Mouse (Mus musculus) liver, embryonic 11.5 days (tissue): ENCODE measurements around the gene Ccdc149. TPM values are rescaled to one million over a fixed set of nuclear protein-coding genes. Genes with fewer than 3 reads are reported as not detected.

Experiments used
- ATAC-seq: fragments of 200-750 bp; cut with Nextera tagmentation; replicated peaks from 2 replicates; pipeline ENCODE4 v1.8.0; 2017; ENCODE audit warnings: moderate number of reproducible peaks, mild to moderate bottlenecking, moderate TSS enrichment, moderate library complexity; ENCODE audit not compliant: low FRiP score
- DNase-seq: peaks from one replicate; pipeline ENCODE4 v3.0.0-alpha.2; 2017; ENCODE audit warnings: low spot score
- H3K27ac ChIP-seq: fragments of 300-500 bp; sonication (generic); 2 replicates; pipeline ENCODE4 v1.5.1; 2014; ENCODE audit warnings: mild to moderate bottlenecking, low read depth, low read length, control low read depth
- H3K27me3 ChIP-seq: fragments of 300-500 bp; sonication (generic); replicated peaks from 2 replicates; pipeline ENCODE4 v1.6.1; 2014; ENCODE audit warnings: low read length, mixed read lengths; ENCODE audit not compliant: control insufficient read depth, insufficient read depth
- H3K36me3 ChIP-seq: fragments of 300-500 bp; sonication (generic); 2 replicates; pipeline ENCODE4 v1.6.1; 2014; ENCODE audit warnings: mild to moderate bottlenecking, low read length, moderate library complexity, mixed read lengths; ENCODE audit not compliant: control insufficient read depth, insufficient read depth
- H3K4me1 ChIP-seq: fragments of 300-500 bp; sonication (generic); replicated peaks from 2 replicates; pipeline ENCODE4 v1.6.1; 2014; ENCODE audit warnings: low read length, mixed read lengths; ENCODE audit not compliant: control insufficient read depth, insufficient read depth
- H3K4me2 ChIP-seq: fragments of 300-500 bp; sonication (generic); 2 replicates; pipeline ENCODE4 v1.6.1; 2014; ENCODE audit warnings: mild to moderate bottlenecking, control low read depth, moderate library complexity
- H3K4me3 ChIP-seq: fragments of 300-500 bp; sonication (generic); 2 replicates; pipeline ENCODE4 v1.5.1; 2014; ENCODE audit warnings: low read depth, low read length, control low read depth
- H3K9ac ChIP-seq: fragments of 300-500 bp; sonication (generic); 2 replicates; pipeline ENCODE4 v1.6.1; 2014; ENCODE audit warnings: low read depth, low read length, control low read depth
- H3K9me3 ChIP-seq: fragments of 300-500 bp; sonication (generic); 2 replicates; pipeline ENCODE4 v1.6.1; 2016; ENCODE audit warnings: low read length, inconsistent platforms, mixed read lengths; ENCODE audit not compliant: control insufficient read depth
- WGBS: fragments of 180-500 bp; shearing (Covaris S2); extraction: QIAGEN DNeasy Blood & Tissue Kit; methylation state at CpG from one replicate; pipeline ENCODE4 v1.1.7; 2014; 5-methylcytosine and 5-hydroxymethylcytosine counted together
- polyA plus RNA-seq: library from polyadenylated mRNA; unstranded; fragments of >200 nt; fragmentation: Nextera tagmentation; extraction: Ambion mirVana; gene quantifications from 2 replicates; pipeline ENCODE4 v1.2.1, GENCODE M21; 2014

Ccdc149 gene
- polyA plus RNA-seq, 1 experiment from 2014 or later: 1.1 TPM

GRCm38 (mm10) chr5:52408668-52409315 is 62.5 kb downstream of the Ccdc149 start:
- Histone ChIP-seq H3K36me3 (no peaks in the 10 kb centered on the region), H3K9ac (no peak overlapping the region), H3K4me2 (no peak overlapping the region), H3K4me1 (no peaks in the 10 kb centered on the region), H3K9me3 (no peaks in the 10 kb centered on the region), H3K27ac (no peak overlapping the region), H3K4me3 (no peak overlapping the region), H3K27me3 (no peaks in the 10 kb centered on the region)
- WGBS: 72% methylated on average over 7 of the region's 7 CpGs
- no peak for ATAC-seq
- DNase-seq: no peak

DNA sequence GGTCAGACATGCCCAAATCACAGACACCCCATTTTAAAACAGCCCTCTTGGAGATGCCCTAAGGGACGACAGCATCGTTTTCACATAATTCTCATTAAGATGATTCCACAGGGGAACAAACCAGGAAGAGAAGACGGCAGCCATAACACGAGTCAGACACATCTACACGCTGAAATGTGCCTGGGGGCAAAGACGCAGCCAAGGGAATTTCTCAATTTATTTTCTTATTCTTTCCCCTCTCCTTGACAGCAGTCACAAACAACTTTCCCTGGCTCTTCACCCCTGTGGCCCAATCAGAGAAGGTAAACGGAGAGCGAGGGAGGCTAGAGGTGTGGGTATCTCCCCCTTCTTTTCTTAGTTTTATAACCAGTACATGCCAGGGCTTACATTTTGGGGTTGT is 66.9 kb downstream of the Ccdc149 start:
- Histone ChIP-seq H3K36me3 (no peaks in the 10 kb centered on the region), H3K27ac (no peak overlapping the region), H3K9me3 (no peaks in the 10 kb centered on the region; the same call in 1 of the 2 replicates), H3K4me2 (no peak overlapping the region), H3K9ac (no peak overlapping the region), H3K4me3 (no peak overlapping the region), H3K27me3 (no peaks in the 10 kb centered on the region), H3K4me1 (no peaks in the 10 kb centered on the region)
- no peak for ATAC-seq
- no peak for DNase-seq
- WGBS: 89% methylated on average over 8 of the region's 8 CpGs

- WGBS: 80% methylated on average over 4 of the region's 4 CpGs
These were observed 77.6 kb downstream of the Ccdc149 start for GRCm38 (mm10) chr5:52393756-52394155.

GRCm38 (mm10) chr5:52391471-52391870 is 79.8 kb downstream of the Ccdc149 start:
- H3K9me3 ChIP-seq: no peaks in the 10 kb centered on the region
- no peak for ATAC-seq
- no peak overlapping the region for H3K4me2 ChIP-seq
- no peak overlapping the region for H3K9ac ChIP-seq
- H3K36me3 ChIP-seq: no peaks in the 10 kb centered on the region
- 90% methylated on average over 16 of the region's 16 CpGs for WGBS
- no peaks in the 10 kb centered on the region for H3K27me3 ChIP-seq
- no peak overlapping the region for H3K27ac ChIP-seq
- no peak for DNase-seq
- H3K4me1 ChIP-seq: no peaks in the 10 kb centered on the region
- H3K4me3 ChIP-seq: no peak overlapping the region

More at GRCm38 (mm10) chr5:52393756-52394155, 77.6 kb downstream of the Ccdc149 start:
- Histone ChIP-seq H3K27me3 (no peaks in the 10 kb centered on the region), H3K4me3 (no peak overlapping the region), H3K4me1 (no peaks in the 10 kb centered on the region), H3K27ac (no peak overlapping the region), H3K4me2 (no peak overlapping the region), H3K36me3 (no peaks in the 10 kb centered on the region), H3K9ac (no peak overlapping the region), H3K9me3 (no peaks in the 10 kb centered on the region)
- DNase-seq (no peak), ATAC-seq (no peak)

GRCm38 (mm10) chr5:52390381-52390780 is 80.9 kb downstream of the Ccdc149 start:
- H3K36me3 ChIP-seq: no peaks in the 10 kb centered on the region
- H3K4me1 ChIP-seq: no peaks in the 10 kb centered on the region
- no peak for ATAC-seq
- no peak for DNase-seq
- 86% methylated on average over 6 of the region's 6 CpGs for WGBS
- no peaks in the 10 kb centered on the region for H3K27me3 ChIP-seq
- no peak overlapping the region for H3K9ac ChIP-seq
- H3K4me3 ChIP-seq: no peak overlapping the region
- H3K9me3 ChIP-seq: no peaks in the 10 kb centered on the region
- no peak overlapping the region for H3K4me2 ChIP-seq
- no peak overlapping the region for H3K27ac ChIP-seq

DNA sequence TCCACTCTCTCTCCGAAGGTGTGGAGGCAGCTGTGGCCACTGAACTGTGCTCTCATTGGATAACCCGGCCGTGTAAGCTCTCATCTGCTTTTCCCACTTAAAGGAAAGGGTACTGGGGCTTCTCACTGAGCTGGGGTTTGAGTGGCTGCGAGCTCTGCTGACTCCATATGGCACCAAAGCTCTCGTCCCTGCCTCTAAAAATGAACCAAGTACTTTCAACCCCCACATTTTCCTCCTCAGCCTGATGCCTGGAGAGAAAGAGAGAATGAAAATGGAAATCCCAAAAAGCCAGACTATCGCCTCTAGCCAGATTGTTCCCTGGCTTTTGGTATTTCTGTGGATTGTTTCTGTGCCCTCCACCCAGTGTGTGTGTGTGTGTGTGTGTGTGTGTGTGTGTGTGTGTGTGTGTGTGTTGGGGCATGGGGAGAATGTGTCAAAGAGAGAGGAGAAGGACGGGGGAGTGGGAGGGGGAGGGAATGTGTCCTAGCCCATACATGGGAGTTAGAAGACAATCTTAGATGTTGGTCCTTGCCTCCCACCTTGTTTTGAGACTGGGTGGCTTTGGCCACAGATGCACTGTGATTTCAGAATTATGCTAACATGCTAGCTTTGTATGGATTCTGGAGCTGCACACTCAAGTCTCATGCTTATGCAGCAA is 83.1 kb downstream of the Ccdc149 start:
- no peaks in the 10 kb centered on the region for H3K36me3 ChIP-seq
- WGBS: 77% methylated on average over 7 of the region's 7 CpGs
- no peak overlapping the region for H3K9ac ChIP-seq
- H3K4me1 ChIP-seq: no peaks in the 10 kb centered on the region
- ATAC-seq (no peak), DNase-seq (no peak)
- no peaks in the 10 kb centered on the region for H3K27me3 ChIP-seq
- no peak overlapping the region for H3K4me3 ChIP-seq
- no peaks in the 10 kb centered on the region for H3K9me3 ChIP-seq
- H3K27ac ChIP-seq: no peak overlapping the region
- no peak overlapping the region for H3K4me2 ChIP-seq

GRCm38 (mm10) chr5:52386016-52386415 is 85.3 kb downstream of the Ccdc149 start:
- Histone ChIP-seq H3K36me3 (no peaks in the 10 kb centered on the region), H3K4me3 (no peak overlapping the region), H3K4me1 (no peaks in the 10 kb centered on the region), H3K27me3 (no peaks in the 10 kb centered on the region), H3K27ac (no peak overlapping the region), H3K9me3 (no peaks in the 10 kb centered on the region), H3K4me2 (no peak overlapping the region), H3K9ac (no peak overlapping the region)
- DNase-seq: no peak
- WGBS: 51% methylated on average over 2 of the region's 2 CpGs
- ATAC-seq: no peak

- Histone ChIP-seq H3K4me1 (no peaks in the 10 kb centered on the region), H3K9ac (no peak overlapping the region), H3K27ac (no peak overlapping the region), H3K36me3 (no peaks in the 10 kb centered on the region), H3K4me2 (no peak overlapping the region), H3K27me3 (no peaks in the 10 kb centered on the region), H3K4me3 (no peak overlapping the region), H3K9me3 (no peaks in the 10 kb centered on the region)
- no peak for ATAC-seq
- no peak for DNase-seq
- WGBS: 77% methylated on average over 5 of the region's 5 CpGs
These were observed 87.6 kb downstream of the Ccdc149 start for GRCm38 (mm10) chr5:52383748-52384147.

DNA sequence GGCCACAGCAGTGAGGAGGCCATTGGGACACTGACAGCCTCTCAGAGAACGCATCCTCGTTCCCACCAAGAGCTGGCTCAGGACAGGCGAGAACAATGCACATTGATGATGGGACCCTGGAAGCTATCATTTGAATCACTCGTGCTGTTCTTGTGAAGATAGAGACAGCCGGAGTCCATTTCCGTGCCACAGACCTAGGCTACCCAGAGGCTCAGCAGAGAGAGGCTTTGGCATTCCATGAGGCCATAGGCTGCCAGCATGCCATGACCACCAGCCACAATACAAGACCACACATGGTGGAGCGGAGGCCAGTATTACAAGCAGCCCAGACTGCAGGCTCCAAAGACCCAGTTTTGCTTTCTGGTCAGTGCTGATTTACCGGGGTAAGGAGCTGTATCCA is 88.5 kb downstream of the Ccdc149 start:
- no peaks in the 10 kb centered on the region for H3K27me3 ChIP-seq
- H3K4me2 ChIP-seq: no peak overlapping the region
- H3K36me3 ChIP-seq: no peaks in the 10 kb centered on the region
- DNase-seq: no peak
- H3K4me1 ChIP-seq: no peaks in the 10 kb centered on the region
- H3K9ac ChIP-seq: no peak overlapping the region
- ATAC-seq: no peak
- 79% methylated on average over 8 of the region's 8 CpGs for WGBS
- no peak overlapping the region for H3K4me3 ChIP-seq
- H3K27ac ChIP-seq: no peak overlapping the region
- no peaks in the 10 kb centered on the region for H3K9me3 ChIP-seq
